Comparison of ENCODE assay signal across 11 mouse cellular contexts in the genomic region with DNA sequence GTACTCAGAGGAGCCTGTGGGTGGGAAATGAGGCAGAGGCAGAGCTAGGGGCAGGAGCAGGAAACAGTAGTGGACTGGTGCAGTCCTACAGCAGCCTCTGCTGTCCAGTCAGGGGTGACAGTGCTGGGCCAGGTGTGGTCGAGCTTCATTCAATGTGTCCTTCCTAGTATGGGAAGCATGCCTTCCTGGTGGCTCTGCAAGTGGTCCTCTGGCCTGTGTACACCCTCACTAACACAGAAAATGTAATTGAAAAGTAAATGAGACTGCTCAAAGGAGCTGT. TPM values are rescaled to one million over a fixed set of nuclear protein-coding genes. Genes with fewer than 3 reads are reported as not detected.
DNase-seq lines count a peak whose midpoint lies in the region; ATAC-seq and TF ChIP-seq lines count a peak whose summit lies in the region.
"Had no signal": no experiment of that assay in that cellular context is flagged by ENCODE, and none has a peak within 500 bp of the region (broad histone marks: within the 10 kb centered on the region; RNA-seq: fewer than 3 reads in every experiment).

No protein-coding gene starts in this region.

- H3K36me3 ChIP-seq in embryonic facial prominence, embryonic 10.5 days (replicated peaks) = peaks cover 15% of the 10 kb centered on the region
- no peaks in the 10 kb centered on the region for H3K36me3 ChIP-seq in liver, embryonic 11.5 days (ENCODE audit: control insufficient read depth, insufficient read depth, low read length)

- TF ChIP-seq CTCF in gastrocnemius, adult 2 months (IDR thresholded peaks at IDR 0.05) = no peak
- TF ChIP-seq CTCF in left cerebral cortex, adult 2 months (IDR thresholded peaks at IDR 0.05) = no peak

- no peak for ATAC-seq in liver, embryonic 11.5 days (replicated peaks; ENCODE audit: low FRiP score)
- no peak for ATAC-seq in megakaryocyte progenitor cell, adult 5-6 weeks (replicated peaks; ENCODE audit: poor library complexity)

- peak overlapping the region; percentile 5 for H3K4me2 ChIP-seq in liver, embryonic 11.5 days

- no peak overlapping the region; the same call in 1 of the 2 replicates for H3K4me3 ChIP-seq in gastrocnemius, adult 2 months
- no peak overlapping the region for H3K4me3 ChIP-seq in left cerebral cortex, adult 2 months
- H3K4me3 ChIP-seq in embryonic facial prominence, embryonic 10.5 days = peak overlapping the region; percentile 91; the same call in 1 of the 2 replicates
- H3K4me3 ChIP-seq in liver, embryonic 11.5 days (ENCODE audit: low read depth, low read length) = no peak overlapping the region

- no peaks in the 10 kb centered on the region for H3K9me3 ChIP-seq in embryonic facial prominence, embryonic 10.5 days
- no peaks in the 10 kb centered on the region for H3K9me3 ChIP-seq in liver, embryonic 11.5 days (ENCODE audit: control insufficient read depth, low read length)

- 71% methylated on average over 1 of the region's 1 CpGs for WGBS in embryonic facial prominence, embryonic 10.5 days
- 60% methylated on average over 1 of the region's 1 CpGs for WGBS in liver, embryonic 11.5 days

- H3K27ac ChIP-seq in gastrocnemius, adult 2 months = peak overlapping the region; percentile 99
- peak overlapping the region; percentile 11; the same call in 1 of the 2 replicates for H3K27ac ChIP-seq in left cerebral cortex, adult 2 months
- H3K27ac ChIP-seq in embryonic facial prominence, embryonic 10.5 days (replicated peaks) = peak overlapping the region; percentile 54
- H3K27ac ChIP-seq in liver, embryonic 11.5 days (ENCODE audit: low read depth, low read length) = peak overlapping the region; percentile 49

- intact Hi-C loops in gastrocnemius, adult 2 months (cut with DNase I) = loop anchor here (5.0 kb wide), 1 partner anchor 182 kb away; no protein-coding TSS in a partner anchor
- intact Hi-C loops in gastrocnemius, postnatal 36 days (cut with DNase I) = loop anchor here (5.0 kb wide), 1 partner anchor 187 kb away; the partner anchor contains the start of gene Cluh
- intact Hi-C loops in left cerebral cortex, adult 2 months (cut with DNase I) = loop anchor here (5.0 kb wide), 3 partner anchors 112 to 338 kb away; partner anchors contain the start of gene Pafah1b1
- intact Hi-C loops in left cerebral cortex, postnatal 4 days (cut with DNase I) = no loop called here

- peaks cover 3% of the 10 kb centered on the region; the same call in 1 of the 2 replicates for H3K27me3 ChIP-seq in embryonic facial prominence, embryonic 10.5 days (replicated peaks; ENCODE audit: low read depth, poor library complexity, severe bottlenecking)
- H3K27me3 ChIP-seq in liver, embryonic 11.5 days (replicated peaks; ENCODE audit: control insufficient read depth, insufficient read depth, low read length) = no peaks in the 10 kb centered on the region

- H3K9ac ChIP-seq in liver, embryonic 11.5 days (ENCODE audit: low read depth, low read length) = peak overlapping the region; percentile 37; the same call in 1 of the 2 replicates

- peaks cover 82% of the 10 kb centered on the region for H3K4me1 ChIP-seq in embryonic facial prominence, embryonic 10.5 days
- peaks cover 44% of the 10 kb centered on the region for H3K4me1 ChIP-seq in liver, embryonic 11.5 days (replicated peaks; ENCODE audit: control insufficient read depth, insufficient read depth, low read length)

- DNase-seq in gastrocnemius, adult 2 months = no peak
- DNase-seq in gastrocnemius, postnatal 36 days = no peak
- DNase-seq in left cerebral cortex, adult 2 months (ENCODE audit: extremely low spot score in 1 of 2, low spot score in 2 of 2) = no peak
- DNase-seq in left cerebral cortex, postnatal 4 days = no peak
- DNase-seq in embryonic facial prominence, embryonic 10.5 days (ENCODE audit: low spot score) = no peak
- no peak for DNase-seq in liver, embryonic 11.5 days (ENCODE audit: low spot score)
- DNase-seq in cerebellum, adult 9-11 months = no peak
- DNase-seq: cerebellum, adult 8-10 months; layer of hippocampus, adult 9-11 months; midbrain, embryonic 14.5 days had no signal

RNA-seq across cellular contexts. Expression of gene Mnt, which starts 3.6 kb away (rescaled TPM):
- 10 to 100 TPM in 1 of 2 experiments, 1 to 10 TPM in 1; 6.1 to 11.6 TPM for total RNA-seq in gastrocnemius, adult 2 months (2021)
- 1 to 10 TPM; 6.4 to 7.1 TPM for total RNA-seq in gastrocnemius, postnatal 36 days (2021)
- 10 to 100 TPM; 32.4 to 37.3 TPM for total RNA-seq in left cerebral cortex, adult 2 months (2021)
- 10 to 100 TPM; 36.7 to 36.8 TPM for total RNA-seq in left cerebral cortex, postnatal 4 days (2021)
- 5.2 and 5.3 TPM in 2 replicates for polyA plus RNA-seq in embryonic facial prominence, embryonic 10.5 days (2016; fragmentation: Nextera tagmentation; extraction: Ambion mirVana)
- 3.5 and 3.9 TPM in 2 replicates for polyA plus RNA-seq in liver, embryonic 11.5 days (2014; fragmentation: Nextera tagmentation; extraction: Ambion mirVana)
- total RNA-seq in megakaryocyte progenitor cell, adult 5-6 weeks (2015) = 13.1 and 15.0 TPM in 2 replicates
- 2.7 and 3.2 TPM in 2 replicates for total RNA-seq in megakaryocyte progenitor cell, adult 5-6 weeks (2017)

Comparison
In these comparisons a context has a peak if more than half of its experiments do, and no peak if none do; other contexts are left out.
1. H3K27ac ChIP-seq: peak in every context shown above with its lines; median percentile 99 in gastrocnemius, adult 2 months; 54 in embryonic facial prominence, embryonic 10.5 days; 49 in liver, embryonic 11.5 days; 11 in left cerebral cortex, adult 2 months.